Mouse (Mus musculus) forelimb bud, embryonic 11.5 days (tissue): Measurements from ENCODE around the gene Gm7075.
A peak's percentile ranks its signal among the peaks of the same experiment; 100 is the strongest.
"Not testable (repeated sequence)": the region's sequence is repeated elsewhere in the genome, so short reads cannot be mapped to it uniquely, and the experiment has no call there.

Experiments
- DNase-seq: peaks from one replicate; pipeline ENCODE4 v3.0.0-alpha.2; 2012; ENCODE audit warnings: low read depth, low spot score

Gene Gm7075

GRCm38 (mm10) chr10:63421739-63422735 lies at the start of gene Gm7075:
TSS of gene Gm7075 (minus strand) at chr10:63421789.
- DNase-seq: peak; percentile 48

- DNase-seq: no peak
Measured at GRCm38 (mm10) chr10:63460935-63461334, 39.3 kb upstream of the Gm7075 start.

DNA sequence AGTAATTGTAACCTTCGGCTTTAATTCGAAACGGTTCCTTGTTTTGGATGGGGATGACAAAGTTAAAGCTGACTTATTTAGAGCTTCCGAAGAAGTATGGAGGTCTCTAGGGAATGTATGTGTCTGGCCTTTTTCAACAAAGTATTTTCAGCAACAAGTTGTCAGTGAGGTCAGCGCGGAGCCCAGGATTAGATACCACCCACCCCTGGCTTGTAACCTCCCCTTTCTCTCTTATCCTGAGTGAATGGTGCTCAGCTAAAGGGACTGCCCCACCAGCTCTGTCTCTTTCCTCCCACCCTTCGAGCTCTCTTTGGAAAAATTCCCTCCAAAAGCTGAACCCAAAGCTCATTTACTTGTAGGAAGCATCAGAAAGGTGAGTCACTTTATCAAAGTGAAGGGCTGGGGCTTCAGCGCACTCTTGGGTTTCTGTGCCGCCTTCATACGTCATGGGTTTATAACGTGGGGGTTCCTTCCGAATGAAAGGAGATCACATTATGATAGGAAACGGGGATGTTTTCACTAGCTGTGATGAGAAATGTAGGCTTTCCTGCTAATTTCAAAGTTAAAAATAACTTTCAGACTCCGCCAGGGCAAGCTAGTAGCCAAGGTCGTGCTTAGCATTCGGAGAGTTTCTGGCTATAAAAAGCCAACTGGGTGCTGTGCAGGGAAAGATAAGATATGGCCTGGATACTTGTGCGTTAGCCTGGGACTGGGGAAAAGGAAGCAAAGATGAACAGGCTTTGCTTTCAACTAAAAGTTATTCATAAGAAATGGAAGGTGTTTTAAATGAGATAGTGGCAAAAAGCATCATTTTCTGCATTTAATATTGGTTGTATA lies 35.9 kb upstream of the Gm7075 start:
- DNase-seq: no peak

GRCm38 (mm10) chr10:63455110-63455878 lies 33.7 kb upstream of the Gm7075 start:
- no peak for DNase-seq

GRCm38 (mm10) chr10:63453926-63454325 lies 32.3 kb upstream of the Gm7075 start:
- DNase-seq: no peak

GRCm38 (mm10) chr10:63444602-63445387 lies 23.2 kb upstream of the Gm7075 start:
- not testable (repeated sequence) for DNase-seq

DNA sequence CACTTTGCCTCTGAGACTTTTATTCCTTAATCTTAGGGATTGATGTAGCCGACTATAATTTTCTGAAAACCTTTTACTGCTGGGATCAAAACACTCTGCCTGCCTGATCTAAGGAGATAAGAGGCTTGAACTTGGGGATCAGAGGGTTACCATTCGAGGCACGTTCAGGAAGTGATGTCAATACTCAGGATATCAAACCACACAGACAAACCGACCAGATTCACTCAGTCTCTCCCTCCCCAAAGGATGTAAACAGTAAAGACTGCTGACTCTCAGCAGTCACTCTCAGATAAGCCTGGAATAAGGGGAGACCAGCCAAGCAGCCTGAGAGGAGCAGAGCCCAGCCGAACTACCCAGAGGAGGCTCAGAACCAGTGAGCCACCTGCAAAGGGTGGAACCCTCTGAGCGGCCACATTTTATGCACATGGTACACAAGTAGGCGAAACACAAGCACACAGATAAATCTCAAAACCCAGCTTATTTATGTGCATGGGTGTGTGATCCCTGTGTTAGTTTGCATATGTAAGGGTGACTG lies 18.2 kb upstream of the Gm7075 start:
- DNase-seq: no peak

DNA sequence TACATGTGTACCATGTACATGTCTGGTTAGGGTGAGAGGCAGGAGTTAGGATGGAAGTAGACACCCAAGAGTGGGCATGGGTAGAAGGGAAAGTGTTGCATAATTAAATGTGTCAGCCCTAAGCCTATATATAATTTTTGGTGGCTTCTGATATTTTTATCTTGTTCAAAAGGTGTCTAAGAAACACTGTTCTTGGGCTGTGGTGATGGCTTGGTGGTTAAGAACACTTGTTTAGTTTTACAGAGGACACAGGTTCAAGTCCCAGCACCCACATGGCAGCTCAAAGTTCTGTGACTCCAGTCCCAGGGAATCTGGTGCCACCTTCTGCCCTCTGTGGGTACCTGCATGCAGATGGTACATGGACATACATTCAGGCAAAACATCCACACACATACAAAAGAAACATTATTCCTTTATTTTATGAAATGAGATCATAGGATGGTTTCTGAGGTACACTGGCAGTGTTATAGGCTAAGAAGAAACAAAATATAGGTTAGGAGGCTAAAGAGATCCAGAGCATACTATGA lies 17.2 kb upstream of the Gm7075 start:
- DNase-seq: no peak

DNA sequence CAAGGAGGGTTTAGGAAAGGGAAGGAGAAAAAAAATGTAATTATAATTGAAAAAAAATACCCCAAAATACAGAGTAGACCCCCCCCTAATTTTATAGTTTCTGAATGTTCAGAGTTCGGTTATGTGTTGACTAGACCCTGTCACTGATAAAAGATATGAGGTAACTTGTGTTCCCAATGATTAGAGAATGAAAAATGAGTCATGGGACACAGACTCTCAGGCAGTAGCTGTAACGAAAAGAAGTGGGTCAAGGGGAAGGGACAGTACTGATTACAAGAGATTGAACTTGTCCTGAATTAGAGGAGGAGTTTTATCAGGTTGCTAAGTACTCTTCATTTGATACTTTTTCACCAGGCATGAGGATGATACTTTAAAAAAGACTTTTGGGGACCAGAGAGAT lies 11.3 kb upstream of the Gm7075 start:
- DNase-seq: no peak

- no peak for DNase-seq
Measured at GRCm38 (mm10) chr10:63432099-63432498, 10.5 kb upstream of the Gm7075 start.

DNA sequence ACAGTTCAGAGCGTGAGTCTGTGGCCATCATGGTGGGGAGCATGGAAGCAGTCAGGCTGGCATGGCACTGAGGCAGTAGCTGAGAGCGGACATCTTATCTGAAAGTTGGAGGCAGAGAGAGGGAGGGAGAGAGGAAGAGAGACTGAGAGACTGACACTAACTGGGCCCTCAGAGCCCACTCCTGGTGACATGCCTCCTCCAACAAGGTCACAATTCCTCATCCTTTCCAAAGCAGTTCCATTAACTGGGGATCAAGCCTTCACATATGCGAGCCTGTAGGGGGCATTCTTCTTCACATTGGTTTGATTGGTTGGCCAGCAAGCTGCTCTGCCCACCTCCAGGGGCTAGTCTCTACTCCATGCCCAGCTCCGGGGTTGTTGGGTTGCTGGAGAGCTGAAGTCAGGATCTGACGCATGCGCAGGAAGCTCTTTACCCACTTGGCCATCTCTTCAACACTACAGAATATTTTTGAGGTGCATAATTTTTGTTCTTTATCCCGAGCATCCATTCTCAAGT lies 9.7 kb upstream of the Gm7075 start:
- no peak for DNase-seq

GRCm38 (mm10) chr10:63429785-63430305 lies 8.3 kb upstream of the Gm7075 start, which contains the start of gene Ctnna3:
TSS of gene Ctnna3 (plus strand) at chr10:63430098.
- peak; percentile 96 for DNase-seq

DNA sequence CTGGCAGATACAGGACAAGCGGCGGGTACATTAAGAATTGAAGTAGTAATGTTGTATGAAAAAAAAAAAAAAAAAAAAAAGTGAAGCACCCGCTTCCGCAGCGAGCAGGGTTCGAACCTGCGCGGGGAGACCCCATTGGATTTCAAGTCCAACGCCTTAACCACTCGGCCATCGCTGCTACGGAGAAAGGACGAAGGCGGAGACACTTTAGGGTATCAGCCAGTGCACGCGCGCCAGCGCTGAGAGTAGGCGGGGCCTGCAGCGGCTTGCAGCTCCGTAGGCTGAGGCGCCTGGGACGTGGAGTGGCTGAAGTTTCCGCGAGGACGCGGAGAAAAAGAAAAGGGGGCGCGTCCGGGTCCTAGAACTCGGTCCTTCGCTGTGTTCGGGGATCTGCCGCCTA lies 7.8 kb upstream of the Gm7075 start:
- DNase-seq: peak; percentile 99

DNA sequence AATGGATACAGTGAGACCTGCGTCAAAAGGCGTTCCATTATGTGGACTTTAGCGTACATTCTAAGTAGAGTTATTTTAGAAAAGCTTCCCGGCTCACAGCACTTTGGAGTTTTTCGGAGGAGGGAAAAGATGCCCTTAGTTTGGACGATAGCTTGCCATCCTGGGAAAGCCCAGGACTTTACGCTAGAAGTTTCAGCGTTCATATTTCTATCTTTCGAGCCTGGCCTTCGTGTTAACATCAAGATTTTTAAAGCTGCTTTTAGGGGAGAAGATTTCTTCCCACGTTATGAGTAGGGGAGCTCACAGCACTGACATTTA lies 7.4 kb upstream of the Gm7075 start:
- no peak for DNase-seq

GRCm38 (mm10) chr10:63428243-63429022 lies 6.8 kb upstream of the Gm7075 start:
- peak; percentile 41 for DNase-seq

GRCm38 (mm10) chr10:63427146-63427545 lies 5.6 kb upstream of the Gm7075 start:
- DNase-seq: no peak

- DNase-seq: no peak
Measured at GRCm38 (mm10) chr10:63424475-63424814, 2.9 kb upstream of the Gm7075 start.

DNA sequence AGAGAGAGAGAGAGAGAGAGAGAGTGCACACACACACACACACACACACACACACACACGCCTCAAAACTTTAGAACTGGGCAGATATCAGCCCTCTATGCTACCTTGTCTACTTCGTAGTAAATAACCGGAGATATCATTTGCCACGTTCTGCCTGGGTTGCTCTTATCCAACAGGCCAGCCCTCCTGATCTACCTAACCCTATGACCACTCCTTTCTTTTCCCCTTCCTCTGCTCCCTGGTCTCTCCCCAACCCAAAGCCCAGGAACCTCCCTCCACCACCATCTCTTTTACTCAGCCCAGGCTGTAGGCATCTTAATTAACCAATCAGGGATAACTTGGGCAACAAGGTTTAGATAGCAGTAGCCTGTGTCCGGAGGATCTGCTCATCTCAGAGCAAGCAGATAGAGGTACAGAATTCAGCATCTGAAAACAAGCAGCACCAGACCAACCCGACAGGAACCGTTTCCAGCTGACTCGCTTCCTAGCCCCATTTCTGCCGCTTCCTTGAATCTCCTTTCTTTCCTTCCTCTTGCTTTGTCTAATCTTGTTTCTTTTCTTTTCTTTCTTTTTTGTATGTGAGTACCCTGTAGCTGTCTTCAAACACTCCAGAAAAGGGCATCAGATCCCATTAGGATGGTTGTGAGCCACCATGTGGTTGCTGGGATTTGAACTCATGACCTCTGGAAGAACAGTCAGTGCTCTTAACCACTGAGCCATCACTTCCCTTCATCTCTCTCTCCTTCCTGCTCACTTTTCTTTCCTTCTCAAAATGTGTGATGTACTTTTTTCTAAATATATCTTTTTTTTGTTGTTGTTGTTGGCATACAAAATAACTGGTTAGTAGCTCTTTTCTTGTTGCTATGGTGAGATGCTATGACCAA lies 2.2 kb upstream of the Gm7075 start:
- no peak for DNase-seq

- no peak for DNase-seq
Measured at GRCm38 (mm10) chr10:63422736-63422992, 1.1 kb upstream of the Gm7075 start.
